Comparison of ENCODE assay signal across 6 mouse cellular contexts in genomic region chr8:78139514-78139913, GRCm38 (mm10).
A peak's percentile ranks its signal among the peaks of the same experiment; 100 is the strongest.
DNase-seq lines count a peak whose midpoint lies in the region; ATAC-seq and TF ChIP-seq lines count a peak whose summit lies in the region.
"Not testable (repeated sequence)": the region's sequence is repeated elsewhere in the genome, so short reads cannot be mapped to it uniquely, and the experiment has no call there.

No protein-coding gene starts in this region.

- not testable (repeated sequence) for H3K9me3 ChIP-seq in embryonic facial prominence, embryonic 15.5 days (replicated peaks); heart, embryonic 13.5 days; hindbrain, postnatal 0 days (ENCODE audit: low read length); midbrain, embryonic 14.5 days (ENCODE audit: control insufficient read depth, low read length)

- WGBS in embryonic facial prominence, embryonic 15.5 days, result 34% methylated on average over 13 of the region's 15 CpGs
- 67% methylated on average over 12 of the region's 15 CpGs for whole genome bisulfite sequencing in heart, embryonic 13.5 days
- WGBS in hindbrain, postnatal 0 days, result 44% methylated on average over 12 of the region's 15 CpGs
- WGBS in midbrain, embryonic 14.5 days, result 50% methylated on average over 12 of the region's 15 CpGs

- H3K36me3 ChIP-seq in embryonic facial prominence, embryonic 15.5 days; heart, embryonic 13.5 days; hindbrain, postnatal 0 days (ENCODE audit: insufficient read depth, low read length); midbrain, embryonic 14.5 days (ENCODE audit: control insufficient read depth, insufficient read depth, low read length): not testable (repeated sequence)

- not testable (repeated sequence) for H3K4me3 ChIP-seq in embryonic facial prominence, embryonic 15.5 days (replicated peaks); heart, embryonic 13.5 days; hindbrain, postnatal 0 days (ENCODE audit: low read length); midbrain, embryonic 14.5 days (replicated peaks; ENCODE audit: low read depth, low read length)

- H3K4me2 ChIP-seq in embryonic facial prominence, embryonic 15.5 days (replicated peaks), result 0 out of 2 replicates have a peak overlapping the region, but pooled peaks have one; percentile 13
- peak overlapping the region; percentile 21 for H3K4me2 ChIP-seq in heart, embryonic 13.5 days
- not testable (repeated sequence) for H3K4me2 ChIP-seq in hindbrain, postnatal 0 days (ENCODE audit: low read depth, low read length); midbrain, embryonic 14.5 days (ENCODE audit: low read length)

- not testable (repeated sequence) for H3K27me3 ChIP-seq in embryonic facial prominence, embryonic 15.5 days; heart, embryonic 13.5 days (replicated peaks); hindbrain, postnatal 0 days (ENCODE audit: insufficient read depth, low read length); midbrain, embryonic 14.5 days (ENCODE audit: control insufficient read depth, insufficient read depth, low read length)

- not testable (repeated sequence) for H3K27ac ChIP-seq in embryonic facial prominence, embryonic 15.5 days (replicated peaks); heart, embryonic 13.5 days (replicated peaks); hindbrain, postnatal 0 days; midbrain, embryonic 14.5 days (replicated peaks; ENCODE audit: low read depth, low read length)

- H3K9ac ChIP-seq in embryonic facial prominence, embryonic 15.5 days; heart, embryonic 13.5 days; hindbrain, postnatal 0 days (replicated peaks; ENCODE audit: low read length); midbrain, embryonic 14.5 days (replicated peaks; ENCODE audit: low read length): not testable (repeated sequence)

- H3K4me1 ChIP-seq in embryonic facial prominence, embryonic 15.5 days; heart, embryonic 13.5 days; hindbrain, postnatal 0 days (ENCODE audit: insufficient read depth, low read length); midbrain, embryonic 14.5 days (ENCODE audit: control insufficient read depth, insufficient read depth, low read length): not testable (repeated sequence)

- ATAC-seq in embryonic facial prominence, embryonic 15.5 days (ENCODE audit: insufficient number of reproducible peaks, low FRiP score, low TSS enrichment, low read depth); heart, embryonic 13.5 days (ENCODE audit: extremely low read depth, insufficient number of reproducible peaks, low FRiP score, low TSS enrichment); hindbrain, postnatal 0 days; midbrain, embryonic 14.5 days (ENCODE audit: low FRiP score, low TSS enrichment): not testable (repeated sequence)

- peak; percentile 69 for DNase-seq in ES-CJ7 (ENCODE audit: low read depth, low spot score)
- DNase-seq in ZHBTc4 (ENCODE audit: low read depth, low spot score), result peak; percentile 71
- DNase-seq in hindbrain, postnatal 0 days (ENCODE audit: low spot score), result peak; percentile 34
- DNase-seq in midbrain, embryonic 14.5 days, result peak; percentile 38

- not testable (repeated sequence) for TF ChIP-seq CTCF in hindbrain, postnatal 0 days (IDR thresholded peaks at IDR 0.05; ENCODE audit: low read depth)
